Mouse (Mus musculus): Measurements from ENCODE around the gene Slc23a4.

- TF ChIP-seq CTCF (IDR thresholded peaks at IDR 0.05) (peak; percentile 27), EP300 (IDR thresholded peaks at IDR 0.05) (no peak)
These were observed 51.5 kb downstream of the Slc23a4 start for GRCm38 (mm10) chr6:34936743-34937142.

All from lung, postnatal 0 days (tissue).